Mouse (Mus musculus) small intestine, adult 2 months (tissue): ENCODE measurements around the gene Ston2. TPM values are rescaled to one million over a fixed set of nuclear protein-coding genes. Genes with fewer than 3 reads are reported as not detected.

Experiments used
- H3K27ac ChIP-seq: fragments of 200-500 bp; 2 replicates; pipeline ENCODE4 v1.5.1; 2012; ENCODE audit warnings: low read depth, low read length, control low read depth, inconsistent platforms; ENCODE audit not compliant: insufficient read depth
- H3K27me3 ChIP-seq: fragments of 200-500 bp; 2 replicates; pipeline ENCODE4 v1.6.1; 2012; ENCODE audit warnings: mild to moderate bottlenecking, moderate library complexity, low read length, inconsistent platforms; ENCODE audit not compliant: control insufficient read depth, insufficient read depth
- H3K36me3 ChIP-seq: fragments of 200-500 bp; 2 replicates; pipeline ENCODE4 v1.6.1; 2012; ENCODE audit warnings: mild to moderate bottlenecking, low read length, control low read depth, inconsistent platforms; ENCODE audit not compliant: control insufficient read depth, insufficient read depth
- H3K4me1 ChIP-seq: fragments of 200-500 bp; 2 replicates; pipeline ENCODE4 v1.6.1; 2012; ENCODE audit warnings: low read length, inconsistent platforms, mixed read lengths; ENCODE audit not compliant: control insufficient read depth, insufficient read depth, insufficient read length
- H3K4me3 ChIP-seq: fragments of 200-500 bp; 2 replicates; pipeline ENCODE4 v1.5.1; 2012; ENCODE audit warnings: low read depth, mild to moderate bottlenecking, control low read depth, inconsistent platforms, low read length, moderate library complexity
- CTCF ChIP-seq: fragments of 200-500 bp; IDR thresholded peaks from 2 replicates; pipeline ENCODE4 v1.5.1; 2012; ENCODE audit warnings: low read depth, mild to moderate bottlenecking, control low read depth, inconsistent platforms, low read length, moderate library complexity, mixed read lengths; ENCODE audit not compliant: insufficient replicate concordance, insufficient read length; ENCODE audit errors: extremely low read depth
- POLR2A ChIP-seq: fragments of 200-500 bp; IDR thresholded peaks from 2 replicates; pipeline ENCODE4 v1.6.1; 2012; ENCODE audit warnings: low read depth, mild to moderate bottlenecking, control low read depth, inconsistent platforms, low read length, moderate library complexity
- WGBS: fragments of 180-500 bp; shearing (Covaris S2); methylation state at CpG from one replicate; pipeline ENCODE4 v1.1.7; 2018; 5-methylcytosine and 5-hydroxymethylcytosine counted together
- polyA plus RNA-seq: library from polyadenylated mRNA; depleted of rRNA; stranded (reverse); fragments of >200 nt; gene quantifications from 2 replicates; pipeline ENCODE4 v1.2.3, GENCODE M21; 2012; rRNA removed

The Ston2 gene
- 5.9 and 13.1 TPM in 2 replicates for polyA plus RNA-seq

DNA sequence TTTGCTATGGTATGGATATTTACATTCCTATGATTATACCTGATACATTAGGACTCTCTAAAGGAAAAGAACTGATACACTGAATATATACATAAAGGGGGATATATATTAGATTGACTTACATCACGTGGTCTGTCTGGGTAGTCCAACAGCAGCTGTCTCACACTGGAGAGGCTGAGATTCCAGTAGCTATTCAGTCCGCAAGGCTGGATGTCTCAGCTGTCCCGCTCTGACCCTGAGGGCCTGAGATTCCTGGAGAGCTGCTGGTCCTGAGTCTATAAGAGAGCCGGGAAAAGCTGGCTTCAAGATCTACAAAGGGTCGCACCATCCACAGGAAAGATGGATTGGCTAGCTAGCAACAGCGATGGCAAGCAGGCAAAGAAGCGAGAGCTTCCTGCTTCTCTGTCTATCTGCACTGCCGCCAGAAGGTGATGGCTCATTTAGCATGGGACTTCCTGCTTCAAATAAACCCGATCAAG is at the start of gene Ston2:
Gene Ston2, minus strand, starts transcription at position 429 of the 479 bp plus-strand sequence.
- Histone ChIP-seq H3K4me3 (no peak within 1 kb of the TSS), H3K4me1 (no peaks in the 10 kb centered on the region; the same call in 1 of the 2 replicates), H3K36me3 (no peaks in the 10 kb centered on the region), H3K27ac (no peak within 1 kb of the TSS), H3K27me3 (no peaks in the 10 kb centered on the region)
- TF ChIP-seq POLR2A (no peak), CTCF (no peak)
- WGBS: 67% methylated on average over 9 of the region's 9 CpGs

DNA sequence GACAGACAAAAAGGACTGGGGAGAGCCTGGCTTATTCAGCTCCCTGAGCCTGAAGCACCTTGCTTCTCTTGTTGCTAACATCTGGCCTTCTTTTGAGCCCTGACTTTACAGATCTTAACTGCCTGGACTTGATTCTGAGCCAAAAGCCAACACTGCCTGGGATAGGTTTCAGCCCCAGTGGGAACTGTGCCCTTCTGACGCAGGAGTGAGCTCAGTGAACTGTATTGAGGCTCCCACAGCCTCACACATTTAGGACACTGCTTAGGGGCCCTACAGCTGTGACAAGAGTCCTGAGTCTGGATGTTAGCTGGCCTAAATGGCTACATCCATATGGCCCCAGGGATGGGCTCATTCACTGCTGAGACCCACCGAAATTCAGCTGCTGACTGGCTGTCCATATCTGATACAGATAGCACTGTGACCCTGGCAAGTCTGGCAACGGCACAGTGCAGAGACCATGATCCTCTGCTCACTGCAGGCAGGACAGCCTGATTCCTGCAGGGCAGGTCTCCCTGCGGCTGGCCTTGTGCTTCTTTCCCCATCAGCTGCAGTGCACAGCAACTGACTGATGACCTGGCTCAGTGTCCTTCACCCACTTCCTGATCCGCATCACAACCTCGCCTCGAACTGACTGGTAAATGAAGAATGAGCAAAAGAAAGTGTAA is 49.3 kb upstream of the Ston2 start:
- Histone ChIP-seq H3K4me3 (no peak overlapping the region), H3K27ac (peak overlapping the region; percentile 35; the same call in 1 of the 2 replicates), H3K27me3 (no peaks in the 10 kb centered on the region), H3K4me1 (peaks cover 12% of the 10 kb centered on the region), H3K36me3 (peaks cover 64% of the 10 kb centered on the region)
- 46% methylated on average over 7 of the region's 7 CpGs for WGBS
- TF ChIP-seq POLR2A (no peak), CTCF (no peak)

DNA sequence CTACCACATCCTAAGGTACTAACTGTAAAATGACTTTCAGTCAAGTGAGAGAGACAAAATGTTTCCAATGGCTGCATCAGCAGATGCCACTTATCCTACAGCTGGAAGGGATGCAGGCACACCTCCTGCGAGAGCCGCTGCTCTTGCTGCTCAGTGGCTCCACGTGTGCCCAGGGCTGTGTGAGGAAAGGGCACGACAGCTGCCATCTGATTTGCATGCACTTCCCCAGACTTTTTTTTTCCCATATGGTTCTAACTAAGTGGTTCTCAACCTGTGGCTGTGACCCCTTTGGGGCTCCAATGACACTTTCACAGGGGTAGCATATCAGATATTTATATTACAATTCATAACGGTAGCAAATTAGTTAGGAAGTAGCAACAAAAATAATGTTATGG is 45.7 kb upstream of the Ston2 start:
- no peak overlapping the region for H3K4me3 ChIP-seq
- WGBS: 43% methylated on average over 5 of the region's 5 CpGs
- H3K36me3 ChIP-seq: peaks cover 64% of the 10 kb centered on the region
- no peaks in the 10 kb centered on the region for H3K27me3 ChIP-seq
- peak overlapping the region; percentile 93 for H3K27ac ChIP-seq
- TF ChIP-seq CTCF (no peak), POLR2A (no peak)
- peaks cover 12% of the 10 kb centered on the region for H3K4me1 ChIP-seq

DNA sequence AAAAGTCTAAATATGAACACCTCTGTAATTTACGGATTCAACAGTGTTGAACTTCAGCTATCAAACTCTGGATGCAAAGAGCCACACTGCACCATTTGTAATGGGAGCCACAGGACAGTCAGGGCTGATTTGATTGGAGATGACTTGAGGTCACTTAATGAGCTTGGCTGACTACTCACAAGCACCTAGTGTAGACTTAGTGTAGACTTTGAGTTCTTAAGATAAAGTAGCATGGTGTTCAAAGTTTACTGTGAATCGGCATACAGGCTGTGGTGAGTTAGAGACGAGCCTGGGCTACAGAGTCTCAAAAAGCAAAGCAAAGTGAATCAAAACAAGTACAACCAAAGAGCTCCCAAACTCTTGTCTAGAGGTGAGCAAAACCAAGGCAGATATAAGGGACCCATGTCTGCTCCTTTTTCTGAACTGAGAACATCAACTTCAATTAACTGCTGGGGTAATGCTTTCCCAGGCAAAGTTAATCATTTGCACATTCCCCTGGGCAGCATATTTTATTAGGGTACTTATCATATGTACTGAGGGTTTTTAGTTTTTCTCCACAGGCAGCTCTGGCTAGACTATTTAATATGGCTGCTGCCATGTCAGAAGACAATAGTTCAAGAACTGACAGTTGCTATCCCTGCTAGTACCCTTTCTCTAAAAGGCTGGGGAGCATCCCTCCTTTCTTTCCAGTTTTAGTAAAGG is 45.2 kb upstream of the Ston2 start:
- Histone ChIP-seq H3K4me3 (no peak overlapping the region), H3K36me3 (peaks cover 61% of the 10 kb centered on the region), H3K27me3 (no peaks in the 10 kb centered on the region), H3K27ac (peak overlapping the region; percentile 96), H3K4me1 (peaks cover 12% of the 10 kb centered on the region)
- no peak for TF ChIP-seq CTCF
- TF ChIP-seq POLR2A: no peak
- 34% methylated on average over 3 of the region's 3 CpGs for WGBS

DNA sequence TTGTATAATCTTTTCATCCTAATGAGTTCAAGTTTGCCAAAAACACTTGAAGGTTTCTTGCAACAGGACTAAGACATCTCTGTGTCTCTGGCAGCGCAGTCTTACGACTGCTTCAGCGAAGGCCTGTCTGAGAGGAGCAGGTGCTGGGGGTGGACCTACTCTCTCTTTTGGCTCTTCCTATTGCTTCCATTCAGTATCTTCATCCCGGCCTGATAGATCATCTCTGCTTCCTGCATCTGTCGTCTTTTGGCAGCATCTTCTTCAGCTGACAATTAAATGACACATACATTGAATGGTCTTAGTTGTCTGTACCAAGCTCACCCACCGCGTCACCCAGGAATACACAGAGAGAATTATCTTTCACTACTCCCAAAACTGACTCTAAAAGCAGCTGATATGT is 43.2 kb upstream of the Ston2 start:
- H3K36me3 ChIP-seq: peaks cover 57% of the 10 kb centered on the region
- H3K4me1 ChIP-seq: peaks cover 8% of the 10 kb centered on the region
- H3K4me3 ChIP-seq: no peak overlapping the region
- TF ChIP-seq POLR2A (no peak), CTCF (no peak)
- H3K27ac ChIP-seq: no peak overlapping the region
- H3K27me3 ChIP-seq: no peaks in the 10 kb centered on the region
- WGBS: 90% methylated on average over 7 of the region's 7 CpGs

DNA sequence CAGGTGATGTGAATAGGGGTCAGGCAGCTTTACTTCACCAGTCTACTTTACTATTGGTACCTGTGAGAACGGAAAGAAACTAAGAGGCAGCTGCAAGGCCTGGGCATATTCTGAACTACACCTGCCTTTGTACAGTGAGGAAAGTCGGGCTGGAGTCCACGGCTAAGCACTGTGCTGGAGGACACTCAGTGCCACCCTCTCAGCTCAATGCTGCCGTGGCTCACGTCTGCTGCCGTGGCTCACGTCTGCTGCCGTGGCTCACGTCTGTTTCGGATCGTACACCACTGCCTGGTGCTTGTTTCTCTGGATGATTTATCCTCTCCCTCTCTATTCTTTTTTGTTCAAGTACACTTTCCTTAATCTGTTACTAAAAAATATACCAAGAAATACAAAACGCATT is 32.3 kb upstream of the Ston2 start:
- Histone ChIP-seq H3K36me3 (peaks cover 72% of the 10 kb centered on the region), H3K4me3 (no peak overlapping the region), H3K27ac (no peak overlapping the region), H3K27me3 (no peaks in the 10 kb centered on the region), H3K4me1 (no peaks in the 10 kb centered on the region)
- WGBS: 92% methylated on average over 12 of the region's 12 CpGs
- TF ChIP-seq CTCF (no peak), POLR2A (no peak)

DNA sequence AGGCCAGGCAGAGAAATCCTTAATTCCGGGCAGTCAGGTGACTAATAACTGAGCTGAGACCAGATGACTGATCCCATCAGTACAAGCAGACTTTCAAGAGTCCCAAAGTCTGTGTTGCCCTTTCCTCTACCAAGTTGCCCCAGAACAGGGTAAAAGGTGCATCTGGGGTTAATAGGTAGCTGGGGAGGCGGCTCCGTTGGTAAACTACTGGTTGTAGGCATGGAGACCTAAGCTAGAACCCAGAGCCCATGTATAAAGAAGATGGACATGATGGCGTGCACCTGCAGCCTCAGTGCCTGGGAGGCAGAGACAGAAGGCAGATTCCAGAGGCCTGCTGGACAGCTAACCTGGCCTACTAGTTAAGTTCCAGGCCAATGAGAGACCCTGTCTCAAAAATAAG is 30.5 kb upstream of the Ston2 start:
- WGBS: 88% methylated on average over 4 of the region's 4 CpGs
- no peak overlapping the region for H3K27ac ChIP-seq
- H3K27me3 ChIP-seq: no peaks in the 10 kb centered on the region
- no peaks in the 10 kb centered on the region for H3K4me1 ChIP-seq
- no peak for TF ChIP-seq POLR2A
- TF ChIP-seq CTCF: no peak
- H3K4me3 ChIP-seq: no peak overlapping the region
- peaks cover 72% of the 10 kb centered on the region for H3K36me3 ChIP-seq
